Mouse (Mus musculus): ENCODE data around the gene Hoxb5. TPM values are rescaled to one million over a fixed set of nuclear protein-coding genes. Genes with fewer than 3 reads are reported as not detected.

Gene Hoxb5
- total and polyA plus RNA-seq, 3 experiments: 0.04 to 0.22 TPM; not detected in 1

GRCm38 (mm10) chr11:96264390-96265020 is 38.6 kb upstream of the Hoxb5 start:
- H3K36me3 ChIP-seq (replicated peaks): no peaks in the 10 kb centered on the region
- ATAC-seq (ENCODE audit: extremely low read depth, insufficient number of reproducible peaks, low FRiP score, poor library complexity, severe bottlenecking) (no peak), DNase-seq (ENCODE audit: low spot score) (no peak)
- H3K4me1 ChIP-seq (ENCODE audit: insufficient read depth, low read depth, low read length): no peaks in the 10 kb centered on the region
- TF ChIP-seq GATA1 (IDR thresholded peaks at IDR 0.05; ENCODE audit: borderline replicate concordance, low read length) (no peak), GATA2 (IDR thresholded peaks at IDR 0.05; ENCODE audit: borderline replicate concordance, low read depth, low read length) (no peak), TAL1 (conservative IDR thresholded peaks at IDR 0.05; ENCODE audit: low read depth, low read length) (no peak), POLR2AphosphoS5 (IDR thresholded peaks at IDR 0.05; ENCODE audit: insufficient replicate concordance, low read depth, low read length) (no peak), CTCF (IDR thresholded peaks at IDR 0.05; ENCODE audit: low read depth, low read length) (no peak)
- no peak overlapping the region for H3K4me3 ChIP-seq (ENCODE audit: low read depth, low read length)
- H3K27me3 ChIP-seq (ENCODE audit: insufficient read depth, low read length): peaks cover 41% of the 10 kb centered on the region
- no peaks in the 10 kb centered on the region for H3K9me3 ChIP-seq (replicated peaks)

GRCm38 (mm10) chr11:96265954-96266353 is 37.2 kb upstream of the Hoxb5 start:
- Histone ChIP-seq H3K27me3 (ENCODE audit: insufficient read depth, low read length) (peaks cover 50% of the 10 kb centered on the region), H3K36me3 (replicated peaks) (no peaks in the 10 kb centered on the region), H3K4me1 (ENCODE audit: insufficient read depth, low read depth, low read length) (no peaks in the 10 kb centered on the region), H3K9me3 (replicated peaks) (no peaks in the 10 kb centered on the region), H3K4me3 (ENCODE audit: low read depth, low read length) (no peak overlapping the region)
- ATAC-seq (ENCODE audit: extremely low read depth, insufficient number of reproducible peaks, low FRiP score, poor library complexity, severe bottlenecking) (no peak), DNase-seq (ENCODE audit: low spot score) (no peak)
- TF ChIP-seq TAL1 (conservative IDR thresholded peaks at IDR 0.05; ENCODE audit: low read depth, low read length) (no peak), CTCF (IDR thresholded peaks at IDR 0.05; ENCODE audit: low read depth, low read length) (no peak), POLR2AphosphoS5 (IDR thresholded peaks at IDR 0.05; ENCODE audit: insufficient replicate concordance, low read depth, low read length) (no peak), GATA1 (IDR thresholded peaks at IDR 0.05; ENCODE audit: borderline replicate concordance, low read length) (no peak), GATA2 (IDR thresholded peaks at IDR 0.05; ENCODE audit: borderline replicate concordance, low read depth, low read length) (no peak)

GRCm38 (mm10) chr11:96267021-96267920 is 35.9 kb upstream of the Hoxb5 start:
- no peak for DNase-seq (ENCODE audit: low spot score)
- no peak for TF ChIP-seq GATA2 (IDR thresholded peaks at IDR 0.05; ENCODE audit: borderline replicate concordance, low read depth, low read length)
- no peak for TF ChIP-seq TAL1 (conservative IDR thresholded peaks at IDR 0.05; ENCODE audit: low read depth, low read length)
- TF ChIP-seq GATA1 (IDR thresholded peaks at IDR 0.05; ENCODE audit: borderline replicate concordance, low read length): no peak
- Histone ChIP-seq H3K4me1 (ENCODE audit: insufficient read depth, low read depth, low read length) (no peaks in the 10 kb centered on the region), H3K4me3 (ENCODE audit: low read depth, low read length) (no peak overlapping the region), H3K36me3 (replicated peaks) (no peaks in the 10 kb centered on the region), H3K27me3 (ENCODE audit: insufficient read depth, low read length) (peaks cover 56% of the 10 kb centered on the region), H3K9me3 (replicated peaks) (0 out of 2 replicates have a peak, but pooled peaks cover 2% of the 10 kb centered on the region)
- ATAC-seq (ENCODE audit: extremely low read depth, insufficient number of reproducible peaks, low FRiP score, poor library complexity, severe bottlenecking): no peak

- no peak for DNase-seq (ENCODE audit: low spot score)
- H3K27me3 ChIP-seq (ENCODE audit: insufficient read depth, low read length): peaks cover 57% of the 10 kb centered on the region
- TF ChIP-seq POLR2AphosphoS5 (IDR thresholded peaks at IDR 0.05; ENCODE audit: insufficient replicate concordance, low read depth, low read length): no peak
- no peak for TF ChIP-seq TAL1 (conservative IDR thresholded peaks at IDR 0.05; ENCODE audit: low read depth, low read length)
- no peak for TF ChIP-seq CTCF (IDR thresholded peaks at IDR 0.05; ENCODE audit: low read depth, low read length)
- TF ChIP-seq GATA2 (IDR thresholded peaks at IDR 0.05; ENCODE audit: borderline replicate concordance, low read depth, low read length): no peak
- TF ChIP-seq GATA1 (IDR thresholded peaks at IDR 0.05; ENCODE audit: borderline replicate concordance, low read length): no peak
- 0 out of 2 replicates have a peak, but pooled peaks cover 2% of the 10 kb centered on the region for H3K9me3 ChIP-seq (replicated peaks)
- no peak overlapping the region for H3K4me3 ChIP-seq (ENCODE audit: low read depth, low read length)
- no peaks in the 10 kb centered on the region for H3K4me1 ChIP-seq (ENCODE audit: insufficient read depth, low read depth, low read length)
- no peaks in the 10 kb centered on the region for H3K36me3 ChIP-seq (replicated peaks)
- ATAC-seq (ENCODE audit: extremely low read depth, insufficient number of reproducible peaks, low FRiP score, poor library complexity, severe bottlenecking): no peak
These were observed 34.9 kb upstream of the Hoxb5 start for GRCm38 (mm10) chr11:96268031-96268745.

GRCm38 (mm10) chr11:96269869-96270268 is 33.3 kb upstream of the Hoxb5 start:
- Histone ChIP-seq H3K27me3 (ENCODE audit: insufficient read depth, low read length) (peaks cover 46% of the 10 kb centered on the region), H3K36me3 (replicated peaks) (no peaks in the 10 kb centered on the region), H3K4me3 (ENCODE audit: low read depth, low read length) (no peak overlapping the region), H3K4me1 (ENCODE audit: insufficient read depth, low read depth, low read length) (no peaks in the 10 kb centered on the region), H3K9me3 (replicated peaks) (0 out of 2 replicates have a peak, but pooled peaks cover 2% of the 10 kb centered on the region)
- DNase-seq (ENCODE audit: low spot score): no peak
- ATAC-seq (ENCODE audit: extremely low read depth, insufficient number of reproducible peaks, low FRiP score, poor library complexity, severe bottlenecking): no peak
- TF ChIP-seq CTCF (IDR thresholded peaks at IDR 0.05; ENCODE audit: low read depth, low read length) (no peak), GATA2 (IDR thresholded peaks at IDR 0.05; ENCODE audit: borderline replicate concordance, low read depth, low read length) (no peak), POLR2AphosphoS5 (IDR thresholded peaks at IDR 0.05; ENCODE audit: insufficient replicate concordance, low read depth, low read length) (no peak)
